Mouse (Mus musculus): ENCODE measurements around the gene Pilra. TPM values are rescaled to one million over a fixed set of nuclear protein-coding genes. Genes with fewer than 3 reads are reported as not detected.

Pilra gene
- total and polyA plus RNA-seq, 3 experiments = 0.89 to 1.5 TPM; not detected in 1

- TF ChIP-seq NRF1 (IDR thresholded peaks at IDR 0.05; ENCODE audit: insufficient read depth, low read depth, low read length, poor library complexity, severe bottlenecking) (peak; percentile 84), HCFC1 (IDR thresholded peaks at IDR 0.05; ENCODE audit: low read depth, low read length) (peak; percentile 82), ELF1 (IDR thresholded peaks at IDR 0.05; ENCODE audit: low read depth, low read length) (peak; percentile 56), ZC3H11A (IDR thresholded peaks at IDR 0.05; ENCODE audit: low read depth, low read length) (no peak), CHD2 (IDR thresholded peaks at IDR 0.05; ENCODE audit: low read length) (peak; percentile 72), BHLHE40 (IDR thresholded peaks at IDR 0.05; ENCODE audit: borderline replicate concordance, low read depth, low read length) (peak; percentile 95), JUND (IDR thresholded peaks at IDR 0.05; ENCODE audit: low read depth, low read length) (no peak), TBP (IDR thresholded peaks at IDR 0.05; ENCODE audit: low read depth, low read length) (peak; percentile 91), GABPA (IDR thresholded peaks at IDR 0.05; ENCODE audit: low read depth, low read length) (no peak), KAT2A (conservative IDR thresholded peaks at IDR 0.05; ENCODE audit: low read depth, low read length) (no peak; the same call in 1 of the 2 replicates), ZNF384 (IDR thresholded peaks at IDR 0.05; ENCODE audit: low read depth, low read length) (no peak), CHD1 (IDR thresholded peaks at IDR 0.05; ENCODE audit: low read depth, low read length) (no peak), RAD21 (IDR thresholded peaks at IDR 0.05; ENCODE audit: low read depth, low read length) (no peak), TCF12 (IDR thresholded peaks at IDR 0.05; ENCODE audit: low read depth, low read length) (peak; percentile 42; the same call in 1 of the 2 replicates), NELFE (IDR thresholded peaks at IDR 0.05; ENCODE audit: low read depth, low read length) (peak; percentile 95)
These were observed 49.8 kb downstream of the Pilra start (continued) for GRCm38 (mm10) chr5:137786109-137786942.

- no peaks in the 10 kb centered on the region for H3K27me3 ChIP-seq (ENCODE audit: control insufficient read depth in 1 of 2, insufficient read depth in 2 of 2, low read length in 2 of 2)
- H3K4me1 ChIP-seq (ENCODE audit: control insufficient read depth in 1 of 2, insufficient read depth in 2 of 2, low read length in 2 of 2) = peaks cover 0 to 20% of the 10 kb centered on the region in 2 experiments; a peak in 2 of 4 replicates
- no peak for TF ChIP-seq CTCF (IDR thresholded peaks at IDR 0.05 in 2 of 3, conservative IDR thresholded peaks at IDR 0.05 in 1 of 3; ENCODE audit: control insufficient read depth in 1 of 3, insufficient read depth in 1 of 3, low read depth in 2 of 3, low read length in 3 of 3, poor library complexity in 1 of 3, severe bottlenecking in 1 of 3)
- 0 out of 2 replicates have a peak, but pooled peaks have one; percentile 37 for TF ChIP-seq MAZ (IDR thresholded peaks at IDR 0.05; ENCODE audit: low read depth, low read length)
- no peak; the same call in 1 of the 2 replicates for TF ChIP-seq TAL1 (IDR thresholded peaks at IDR 0.05; ENCODE audit: low read length)
- peak overlapping the region; percentile 73 to 88 for H3K4me3 ChIP-seq (ENCODE audit: control insufficient read depth in 1 of 2, insufficient read depth in 1 of 2, low read depth in 2 of 2, low read length in 2 of 2)
- H3K9me3 ChIP-seq (replicated peaks; ENCODE audit: insufficient read depth, low read length) = no peaks in the 10 kb centered on the region
- DNase-seq (ENCODE audit: low read depth, low spot score) = peak; percentile 50
- peaks cover 3 to 18% of the 10 kb centered on the region in 2 experiments for H3K36me3 ChIP-seq (ENCODE audit: control insufficient read depth in 1 of 2, insufficient read depth in 2 of 2, low read length in 2 of 2)
- peak overlapping the region; percentile 98 for H3K27ac ChIP-seq (ENCODE audit: control insufficient read depth, low read depth, low read length)
- H3K79me2 ChIP-seq (ENCODE audit: control insufficient read depth, insufficient read depth, low read length, poor library complexity) = peaks cover 37% of the 10 kb centered on the region
- peak overlapping the region; percentile 98 for H3K9ac ChIP-seq (ENCODE audit: control insufficient read depth, low read depth, low read length, poor library complexity, severe bottlenecking)
These were observed 50.7 kb downstream of the Pilra start for GRCm38 (mm10) chr5:137785164-137786031.

Measured in MEL (cell line).